Mouse (Mus musculus) lung, adult 2 months (tissue): ENCODE measurements around the gene Nipal1. TPM values are rescaled to one million over a fixed set of nuclear protein-coding genes. Genes with fewer than 3 reads are reported as not detected.
A peak's percentile ranks its signal among the peaks of the same experiment; 100 is the strongest.

ENCODE experiments used
- DNase-seq: peaks from one replicate; pipeline ENCODE4 v3.0.0; 2022
- H3K4me1 ChIP-seq: fragments of 200-500 bp; 2 replicates; pipeline ENCODE4 v1.6.1; 2011; ENCODE audit warnings: low read length; ENCODE audit not compliant: control insufficient read depth, insufficient read depth
- H3K4me3 ChIP-seq: fragments of 200-500 bp; replicated peaks from 2 replicates; pipeline ENCODE3; 2011; ENCODE audit warnings: low read depth, mild to moderate bottlenecking, control low read depth, low read length; ENCODE audit errors: extremely low read depth
- CTCF ChIP-seq: fragments of 200-500 bp; IDR thresholded peaks from 2 replicates; pipeline ENCODE4 v1.5.1; 2011; ENCODE audit warnings: mild to moderate bottlenecking, low read length, control low read depth; ENCODE audit not compliant: insufficient read depth
- POLR2A ChIP-seq: fragments of 200-500 bp; IDR thresholded peaks from 2 replicates; pipeline ENCODE4 v1.6.1; 2011; ENCODE audit warnings: low read depth, mild to moderate bottlenecking, control low read depth, low read length, borderline replicate concordance; ENCODE audit errors: extremely low read depth
- whole genome bisulfite sequencing: fragments of 180-500 bp; shearing (Covaris S2); methylation state at CpG from one replicate; pipeline ENCODE4 v1.1.7; 2018; 5-methylcytosine and 5-hydroxymethylcytosine counted together
- polyA plus RNA-seq: library from polyadenylated mRNA; depleted of rRNA; stranded (reverse); fragments of >200 nt; gene quantifications from 2 replicates; pipeline ENCODE4 v1.2.3, GENCODE M21; 2012; rRNA removed

The Nipal1 gene
- polyA plus RNA-seq, 1 experiment, result 3.6 TPM

- Histone ChIP-seq H3K4me3 (no peak overlapping the region), H3K4me1 (no peaks in the 10 kb centered on the region)
- DNase-seq, result no peak
- TF ChIP-seq POLR2A (no peak), CTCF (peak; percentile 56)
- whole genome bisulfite sequencing, result 54% methylated on average over 7 of the region's 7 CpGs
These were observed 73.0 kb downstream of the Nipal1 start for GRCm38 (mm10) chr5:72720587-72720986.

Other genes starting within 250 kb of the Nipal1 start
- gene Corin, start 143.3 kb upstream of the Nipal1 start, polyA plus RNA-seq, result 0.61 and 1.2 TPM in 2 replicates
- 4.6 and 6.3 TPM in 2 replicates for gene Nfxl1, start 88.1 kb upstream of the Nipal1 start, polyA plus RNA-seq
- not detected in 2 replicates for gene Zar1, start 66.5 kb upstream of the Nipal1 start, polyA plus RNA-seq
- gene Gm5868, start 60.2 kb upstream of the Nipal1 start, polyA plus RNA-seq, result not detected in 2 replicates
- gene Cnga1, start 3.5 kb upstream of the Nipal1 start, polyA plus RNA-seq, result 0.04 and 0.08 TPM in 2 replicates
- 0.43 and 0.75 TPM in 2 replicates for gene Txk, start 105.0 kb downstream of the Nipal1 start, polyA plus RNA-seq
- 3.0 and 4.2 TPM in 2 replicates for gene Tec, start 220.7 kb downstream of the Nipal1 start, polyA plus RNA-seq